Mouse (Mus musculus): ENCODE measurements at regions not wholly inside any gene's neighbourhood (a gene's known extent, or its start where the extent isn't known, plus 50 kb on each side); places are given as distances from the start of the nearest gene placed in this dataset.
"Not testable (repeated sequence)": the region's sequence is repeated elsewhere in the genome, so short reads cannot be mapped to it uniquely, and the experiment has no call there.

- no peak for DNase-seq (ENCODE audit: low spot score)
These were observed 154.8 kb upstream of the Zfp637 start for GRCm38 (mm10) chr6:117686212-117686611.

DNA sequence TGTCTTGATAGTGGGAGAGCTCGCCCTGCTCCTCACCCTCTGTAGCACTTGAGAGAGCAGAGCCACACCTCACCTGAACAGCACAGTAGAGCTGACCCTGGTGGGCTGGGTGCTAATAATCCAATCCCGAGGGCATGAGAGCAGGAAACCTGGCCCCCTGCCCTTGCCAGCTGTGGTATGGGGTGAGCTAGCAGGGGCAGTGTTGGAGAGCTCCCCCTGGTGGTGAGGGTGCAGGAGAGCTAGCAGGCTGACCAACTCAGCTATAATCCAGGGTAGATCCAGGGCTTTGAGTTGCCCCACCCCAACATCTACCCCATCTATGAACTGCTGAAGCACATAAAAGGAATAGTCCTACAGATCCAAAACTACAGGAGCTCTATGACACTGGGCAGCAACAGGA, 153.9 kb upstream of the Zfp637 start:
- no peak for DNase-seq (ENCODE audit: low spot score)

GRCm38 (mm10) chr6:117688664-117689178, 152.3 kb upstream of the Zfp637 start:
- no peak for DNase-seq (ENCODE audit: low spot score)

DNA sequence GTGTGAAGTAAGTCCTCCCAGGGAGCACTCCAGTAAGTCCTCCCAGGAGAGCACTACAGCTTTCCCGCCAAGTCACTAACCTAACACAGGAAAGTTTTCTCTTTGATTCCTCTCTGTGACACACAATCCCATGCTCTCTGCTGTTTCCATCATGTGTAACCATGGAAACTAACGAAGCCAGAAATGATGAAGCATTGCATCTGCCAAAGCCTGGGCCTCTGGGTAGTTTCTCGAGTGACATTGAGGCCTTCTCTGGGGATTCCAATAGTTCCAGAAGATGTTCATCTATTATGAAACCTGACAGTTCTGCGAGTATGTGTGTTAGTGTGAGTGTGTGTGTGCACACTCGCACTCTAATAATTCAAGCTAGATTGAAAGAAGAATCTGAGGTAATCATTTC, 140.7 kb upstream of the Zfp637 start:
- no peak for DNase-seq (ENCODE audit: low spot score)

DNA sequence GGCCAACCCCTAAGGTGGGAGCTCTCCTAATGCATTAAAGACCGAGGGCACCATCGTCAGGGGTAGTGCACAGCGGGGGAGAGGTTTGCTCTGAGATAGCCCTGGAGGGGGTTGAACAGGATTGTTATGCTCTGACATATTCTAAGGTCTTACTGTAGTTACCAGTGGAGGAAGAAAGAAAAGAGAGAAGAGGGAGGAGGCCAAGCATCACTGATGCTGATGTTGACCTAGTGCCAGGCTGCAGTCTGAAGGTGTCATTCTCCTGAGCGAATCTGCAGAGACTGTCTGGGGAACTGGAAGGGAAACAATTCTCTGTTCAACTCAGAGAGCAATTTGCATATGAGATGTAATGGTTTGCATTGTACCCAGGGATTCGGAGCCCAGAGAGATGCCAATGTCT, 139.4 kb upstream of the Zfp637 start:
- DNase-seq (ENCODE audit: low spot score): no peak

GRCm38 (mm10) chr6:117706006-117706405, 135.0 kb upstream of the Zfp637 start:
- DNase-seq (ENCODE audit: low spot score): no peak

GRCm38 (mm10) chr6:117709212-117709611, 131.8 kb upstream of the Zfp637 start:
- DNase-seq (ENCODE audit: low spot score): no peak

DNA sequence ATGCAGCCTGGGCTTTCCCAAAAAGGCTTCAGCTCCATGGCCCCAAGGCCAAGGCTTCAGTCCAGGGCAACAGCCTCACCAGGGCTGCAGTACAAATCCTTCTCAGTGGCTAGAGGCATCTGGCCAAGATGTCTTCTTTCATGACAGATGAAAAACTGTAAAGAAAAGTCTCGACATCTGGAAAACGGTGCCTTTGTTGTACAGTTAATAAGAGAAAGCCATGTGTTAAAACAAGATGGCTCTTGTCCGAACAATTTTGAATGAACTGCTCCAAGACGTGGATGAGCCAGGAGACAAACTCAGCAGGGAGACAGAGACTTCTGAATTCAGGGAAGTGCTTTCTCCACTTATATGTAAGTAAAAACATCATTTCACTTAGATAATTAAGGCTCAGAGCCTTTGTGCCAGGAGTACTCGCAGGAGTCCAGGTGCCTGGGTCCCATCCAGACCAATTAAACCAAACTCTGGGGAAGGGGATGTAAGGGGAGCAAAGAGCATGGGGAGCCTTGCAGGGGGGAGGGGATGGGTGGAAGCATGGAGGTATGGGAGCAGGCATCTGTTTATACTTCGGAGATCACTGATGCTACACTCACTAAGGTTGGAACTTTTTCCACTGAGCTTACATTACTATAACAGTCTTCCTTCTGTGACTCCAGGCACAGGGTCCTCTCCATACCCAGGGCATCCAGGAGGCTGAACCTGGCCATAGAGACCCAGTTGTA, 125.8 kb upstream of the Zfp637 start:
- no peak for DNase-seq (ENCODE audit: low spot score)

GRCm38 (mm10) chr6:117716422-117716821, 124.6 kb upstream of the Zfp637 start:
- not testable (repeated sequence) for DNase-seq (ENCODE audit: low spot score)

GRCm38 (mm10) chr6:117752338-117752737, 88.6 kb upstream of the Zfp637 start:
- not testable (repeated sequence) for DNase-seq (ENCODE audit: low spot score)

- not testable (repeated sequence) for DNase-seq (ENCODE audit: low spot score)
These were observed 85.3 kb upstream of the Zfp637 start for GRCm38 (mm10) chr6:117755682-117756081.

- DNase-seq (ENCODE audit: low spot score): no peak
These were observed 84.8 kb upstream of the Zfp637 start for GRCm38 (mm10) chr6:117756176-117756575.

DNA sequence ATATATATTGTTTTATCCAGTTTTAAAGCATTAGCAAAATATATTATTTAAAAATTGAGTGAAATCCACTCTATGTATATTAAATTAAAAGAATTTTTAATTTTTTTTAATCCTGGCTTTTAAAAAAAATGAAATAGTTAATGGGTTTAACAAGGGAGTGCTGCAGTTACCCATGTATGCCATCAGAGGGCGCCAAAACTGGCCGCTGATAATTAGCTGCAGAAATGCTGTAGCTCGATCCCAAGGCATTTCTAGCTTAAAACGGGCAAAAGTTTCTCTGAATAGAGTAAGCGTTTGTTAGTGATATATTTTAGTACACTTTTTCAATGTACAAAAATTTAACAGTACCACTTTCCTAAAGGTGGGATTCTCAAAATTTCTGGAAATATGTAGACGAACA, 82.5 kb upstream of the Zfp637 start:
- DNase-seq (ENCODE audit: low spot score): peak; percentile 57

DNA sequence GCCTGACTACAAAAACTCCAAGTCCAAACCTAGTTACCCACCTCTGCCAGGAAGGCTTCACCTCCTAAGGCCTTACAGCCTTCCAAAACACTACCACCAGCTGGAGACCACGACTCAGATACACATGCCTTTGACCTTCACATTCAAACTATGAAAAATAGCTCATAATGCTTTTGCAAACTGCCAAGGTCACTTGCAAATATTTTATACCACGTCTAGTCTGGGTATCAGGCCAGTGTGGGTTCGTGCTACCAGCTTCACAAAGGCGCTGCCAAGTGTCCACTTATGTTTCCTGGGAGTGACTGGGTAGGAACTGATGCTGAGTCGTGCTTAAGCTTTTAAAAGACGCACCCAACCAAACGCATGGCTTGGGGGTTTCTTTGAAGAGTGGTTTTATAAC, 69.5 kb upstream of the Zfp637 start:
- DNase-seq (ENCODE audit: low spot score): no peak

DNA sequence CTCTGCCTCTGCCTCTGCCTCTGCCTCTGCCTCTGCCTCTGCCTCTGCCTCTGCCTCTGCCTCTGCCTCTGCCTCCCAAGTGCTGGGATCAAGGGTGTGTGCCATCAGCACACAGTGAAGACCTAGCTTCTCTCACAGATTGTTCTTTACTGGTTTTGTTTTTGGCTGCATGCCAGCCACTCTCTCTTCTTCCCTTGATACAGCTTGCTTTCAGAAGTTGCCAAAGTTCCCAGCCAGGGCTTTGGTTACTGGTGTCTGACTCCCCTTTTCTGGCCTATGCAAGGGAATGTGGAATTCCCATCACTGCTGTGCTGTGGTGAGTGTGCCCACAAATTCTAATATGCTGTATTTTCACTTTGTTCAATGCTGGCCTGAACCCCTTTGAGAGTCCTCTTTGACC, 68.6 kb upstream of the Zfp637 start:
- DNase-seq (ENCODE audit: low spot score): no peak

DNA sequence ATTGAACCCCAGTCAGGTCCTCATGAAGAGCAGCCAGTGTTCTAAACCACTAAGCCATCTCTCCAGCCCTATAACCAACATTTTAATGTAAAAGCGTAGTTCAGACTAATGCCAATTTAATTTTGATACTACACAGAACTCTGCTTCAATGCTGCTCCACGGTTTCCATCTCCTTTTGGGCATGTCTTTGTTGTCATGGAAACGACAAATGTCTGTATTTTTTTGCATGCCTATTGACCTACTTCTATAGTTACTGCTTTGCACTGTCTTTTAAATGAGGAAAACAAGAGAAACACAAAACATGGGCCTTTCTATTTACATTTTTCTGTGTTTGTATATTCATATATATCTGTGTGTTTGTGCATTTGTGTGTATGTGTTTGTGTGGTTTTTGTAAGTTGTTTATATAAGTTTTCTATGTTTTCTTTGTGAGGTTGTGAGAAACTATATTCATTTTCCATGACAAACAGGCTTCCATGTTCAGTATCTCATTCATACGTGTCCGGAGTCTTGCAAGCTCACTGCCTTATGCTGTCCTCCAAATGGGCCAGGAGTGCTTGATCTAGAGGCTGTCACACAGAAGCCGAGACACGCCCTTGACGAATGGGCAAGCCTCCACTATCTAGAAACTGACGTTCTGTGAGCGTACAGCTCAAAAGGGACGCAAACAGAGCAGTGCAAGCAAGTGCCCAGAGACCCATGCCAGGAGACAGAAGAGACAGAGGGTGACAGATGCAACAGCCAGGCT, 65.5 kb upstream of the Zfp637 start:
- no peak for DNase-seq (ENCODE audit: low spot score)

DNA sequence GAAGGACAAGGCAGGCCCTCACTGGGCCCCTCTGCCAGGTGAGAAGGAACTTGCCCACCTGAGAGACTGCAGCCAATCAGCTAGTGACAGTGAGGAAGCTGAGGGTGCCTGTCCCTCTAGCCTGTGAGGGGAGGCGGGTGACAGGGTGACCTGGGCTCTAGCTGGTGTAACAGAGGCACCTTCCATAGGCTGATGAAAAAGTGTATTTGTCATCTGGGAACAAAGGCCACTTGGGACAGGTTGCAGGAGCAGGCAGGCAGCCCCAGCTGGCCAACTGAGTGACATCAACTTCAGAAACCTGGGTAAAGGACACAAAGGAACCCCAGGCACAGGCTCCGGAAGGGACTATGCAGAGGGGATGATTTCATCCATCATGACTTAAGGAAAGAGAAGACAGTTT, 63.0 kb upstream of the Zfp637 start:
- DNase-seq (ENCODE audit: low spot score): no peak

DNA sequence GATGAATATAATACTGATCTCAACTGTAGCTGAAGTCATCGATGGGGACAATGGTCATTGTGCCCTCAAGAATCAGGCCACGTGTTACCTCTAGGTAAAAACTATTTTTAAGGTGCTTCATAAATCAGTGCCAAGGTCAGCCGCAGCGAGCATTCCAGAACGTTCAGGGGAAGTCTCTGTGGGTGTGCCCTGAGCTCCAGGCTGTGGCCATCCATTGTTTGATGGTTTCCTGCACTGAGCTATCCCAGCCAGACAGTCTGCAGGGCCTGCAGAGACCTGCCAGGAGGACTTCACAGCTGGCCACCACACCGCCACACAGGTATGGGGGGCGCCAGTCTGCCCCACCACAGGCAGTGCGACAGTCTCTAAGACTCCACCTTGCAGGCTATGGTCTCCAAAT, 62.5 kb upstream of the Zfp637 start:
- DNase-seq (ENCODE audit: low spot score): no peak

- DNase-seq (ENCODE audit: low spot score): no peak
These were observed 62.0 kb upstream of the Zfp637 start for GRCm38 (mm10) chr6:117779020-117779419.

GRCm38 (mm10) chr6:117788580-117789540, 52.1 kb upstream of the Zfp637 start:
- DNase-seq (ENCODE audit: low spot score): no peak

DNA sequence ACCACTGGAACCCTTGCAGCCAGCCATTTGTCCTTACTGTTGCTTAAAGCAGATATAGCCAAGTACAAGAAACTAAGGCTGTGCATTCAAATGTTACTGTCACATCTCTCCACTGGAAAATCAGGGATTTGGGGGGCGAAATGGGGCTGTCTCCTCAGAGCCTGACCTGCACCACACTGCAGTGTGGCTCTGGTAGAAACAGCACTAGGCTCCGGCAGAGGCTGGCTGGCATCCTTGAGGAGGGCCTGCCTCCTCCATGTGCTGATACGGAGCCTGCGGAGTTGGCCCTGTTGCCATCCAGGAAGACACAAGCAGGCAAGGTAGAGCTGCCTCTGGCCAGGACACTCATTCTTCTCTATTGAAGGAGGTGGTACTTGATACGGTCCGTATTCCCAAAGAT, 50.4 kb upstream of the Zfp637 start:
- DNase-seq (ENCODE audit: low spot score): no peak
